Mouse (Mus musculus) forebrain, embryonic 16.5 days (tissue): Measurements from ENCODE around the gene Traf3ip2. TPM values are rescaled to one million over a fixed set of nuclear protein-coding genes. Genes with fewer than 3 reads are reported as not detected.

Experiments
- ATAC-seq: fragments of 200-750 bp; cut with Nextera tagmentation; 2 replicates; pipeline ENCODE4 v1.8.0; 2017; ENCODE audit warnings: mild to moderate bottlenecking, moderate library complexity
- H3K27ac ChIP-seq: fragments of 300-500 bp; sonication (generic); 2 replicates; pipeline ENCODE4 v1.5.1; 2014; ENCODE audit warnings: low read length, control low read depth
- H3K27me3 ChIP-seq: fragments of 300-500 bp; sonication (generic); replicated peaks from 2 replicates; pipeline ENCODE4 v1.6.1; 2014; ENCODE audit warnings: low read length; ENCODE audit not compliant: control insufficient read depth, insufficient read depth
- H3K36me3 ChIP-seq: fragments of 300-500 bp; sonication (generic); 2 replicates; pipeline ENCODE4 v1.6.1; 2014; ENCODE audit not compliant: control insufficient read depth, insufficient read depth
- H3K4me1 ChIP-seq: fragments of 300-500 bp; sonication (generic); replicated peaks from 2 replicates; pipeline ENCODE4 v1.6.1; 2014; ENCODE audit warnings: low read length; ENCODE audit not compliant: control insufficient read depth, insufficient read depth
- H3K4me2 ChIP-seq: fragments of 300-500 bp; sonication (generic); 2 replicates; pipeline ENCODE4 v1.6.1; 2014; ENCODE audit warnings: mild to moderate bottlenecking, low read length, control low read depth
- H3K4me3 ChIP-seq: fragments of 300-500 bp; sonication (generic); replicated peaks from 2 replicates; pipeline ENCODE4 v1.5.1; 2014; ENCODE audit warnings: mild to moderate bottlenecking, low read length, control low read depth
- H3K9ac ChIP-seq: fragments of 300-500 bp; sonication (generic); replicated peaks from 2 replicates; pipeline ENCODE4 v1.6.1; 2014; ENCODE audit warnings: low read depth, low read length, control low read depth
- H3K9me3 ChIP-seq: fragments of 300-500 bp; sonication (generic); 2 replicates; pipeline ENCODE4 v1.6.1; 2016; ENCODE audit warnings: low read length; ENCODE audit not compliant: control insufficient read depth
- WGBS: fragments of 180-500 bp; shearing (Covaris S2); extraction: QIAGEN DNeasy Blood & Tissue Kit; methylation state at CpG from one replicate; pipeline ENCODE4 v1.1.7; 2014; 5-methylcytosine and 5-hydroxymethylcytosine counted together
- polyA plus RNA-seq: library from polyadenylated mRNA; unstranded; fragments of >200 nt; fragmentation: Nextera tagmentation; extraction: Ambion mirVana; gene quantifications from 2 replicates; pipeline ENCODE4 v1.2.1, GENCODE M21; 2015

The Traf3ip2 gene
- polyA plus RNA-seq, 1 experiment from 2014 or later = 6.9 TPM

DNA sequence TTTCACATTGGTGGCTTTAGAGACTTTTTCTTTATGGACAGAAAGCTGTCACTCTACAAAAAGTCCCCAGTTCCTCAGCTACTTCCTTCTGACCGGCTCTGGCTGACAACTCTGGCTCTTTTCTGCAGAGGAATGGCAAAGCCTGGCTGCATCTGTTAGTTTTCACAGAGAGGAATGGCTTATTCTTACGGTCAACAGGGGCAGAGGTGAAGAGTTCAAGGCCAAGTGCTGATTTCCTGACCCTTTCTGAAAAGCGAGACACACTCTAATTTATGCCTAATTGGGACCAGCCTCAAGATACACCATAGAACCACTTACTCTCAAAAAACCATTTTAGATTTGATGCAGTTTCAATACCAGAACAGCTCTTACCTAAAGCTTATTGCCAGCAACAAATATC is 61.4 kb downstream of the Traf3ip2 start:
- no peak overlapping the region for H3K27ac ChIP-seq
- no peak overlapping the region for H3K9ac ChIP-seq
- H3K4me3 ChIP-seq = no peak overlapping the region
- H3K36me3 ChIP-seq = 0 out of 2 replicates have a peak, but pooled peaks cover 3% of the 10 kb centered on the region
- no peak for ATAC-seq
- H3K9me3 ChIP-seq = no peaks in the 10 kb centered on the region
- H3K4me1 ChIP-seq = peaks cover 19% of the 10 kb centered on the region
- 50% methylated on average over 3 of the region's 3 CpGs for WGBS
- H3K4me2 ChIP-seq = no peak overlapping the region
- H3K27me3 ChIP-seq = no peaks in the 10 kb centered on the region

DNA sequence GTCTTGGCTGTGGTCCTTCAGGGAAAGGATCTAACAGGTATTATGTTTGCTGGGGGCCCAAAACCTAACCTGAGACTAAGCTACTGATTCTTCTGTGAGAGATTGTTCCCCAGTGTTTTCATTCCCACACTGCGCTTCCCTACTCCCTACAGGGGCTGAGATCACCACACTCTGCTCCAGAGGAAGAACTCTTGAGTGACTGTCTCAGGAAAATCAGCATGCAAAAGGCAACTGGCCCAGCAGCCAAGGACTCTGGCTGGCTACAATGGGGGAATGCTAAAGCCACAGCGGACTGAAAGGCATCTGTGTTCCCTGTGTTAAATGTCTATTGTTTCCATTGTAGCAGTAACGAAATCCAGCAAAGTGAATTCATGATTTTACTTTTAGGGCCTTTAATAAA is 62.0 kb downstream of the Traf3ip2 start:
- Histone ChIP-seq H3K4me1 (peaks cover 19% of the 10 kb centered on the region), H3K27me3 (no peaks in the 10 kb centered on the region), H3K9ac (no peak overlapping the region), H3K9me3 (no peaks in the 10 kb centered on the region), H3K4me2 (no peak overlapping the region), H3K4me3 (no peak overlapping the region), H3K27ac (0 out of 2 replicates have a peak overlapping the region, but pooled peaks have one; percentile 15), H3K36me3 (0 out of 2 replicates have a peak, but pooled peaks cover 3% of the 10 kb centered on the region)
- WGBS = 12% methylated on average over 3 of the region's 3 CpGs
- ATAC-seq = no peak

DNA sequence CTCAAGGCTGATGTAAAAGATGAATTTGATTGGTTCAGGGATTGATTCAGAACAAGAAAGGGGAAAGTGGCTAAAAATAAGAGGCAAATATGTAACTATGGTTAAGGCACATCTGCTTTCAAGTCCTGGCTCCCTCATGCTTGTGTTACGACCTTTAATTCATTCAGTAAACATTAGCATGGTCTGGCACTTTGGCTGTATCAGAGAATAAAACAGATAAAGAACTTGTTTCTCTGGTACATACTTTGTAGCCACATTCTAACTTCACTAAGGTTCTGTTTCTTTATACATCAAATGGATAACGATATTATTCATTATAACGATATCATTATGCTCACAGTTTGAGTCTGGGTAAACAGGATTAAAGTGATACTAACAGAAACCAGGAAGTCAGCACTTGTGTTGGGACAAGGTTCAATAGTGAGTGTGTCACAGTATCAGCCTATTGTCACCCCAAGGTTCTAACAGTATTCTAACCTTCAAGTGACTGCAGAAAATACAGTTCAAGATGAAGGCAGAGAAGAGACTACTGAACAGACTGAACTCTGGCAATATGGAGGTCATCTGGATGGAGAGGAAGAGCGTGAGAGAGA is 65.6 kb downstream of the Traf3ip2 start:
- H3K27me3 ChIP-seq = no peaks in the 10 kb centered on the region
- ATAC-seq = no peak
- no peak overlapping the region for H3K9ac ChIP-seq
- no peaks in the 10 kb centered on the region for H3K36me3 ChIP-seq
- 77% methylated on average over 4 of the region's 4 CpGs for WGBS
- H3K27ac ChIP-seq = no peak overlapping the region
- peaks cover 7% of the 10 kb centered on the region for H3K4me1 ChIP-seq
- no peak overlapping the region for H3K4me2 ChIP-seq
- no peaks in the 10 kb centered on the region for H3K9me3 ChIP-seq
- H3K4me3 ChIP-seq = no peak overlapping the region

DNA sequence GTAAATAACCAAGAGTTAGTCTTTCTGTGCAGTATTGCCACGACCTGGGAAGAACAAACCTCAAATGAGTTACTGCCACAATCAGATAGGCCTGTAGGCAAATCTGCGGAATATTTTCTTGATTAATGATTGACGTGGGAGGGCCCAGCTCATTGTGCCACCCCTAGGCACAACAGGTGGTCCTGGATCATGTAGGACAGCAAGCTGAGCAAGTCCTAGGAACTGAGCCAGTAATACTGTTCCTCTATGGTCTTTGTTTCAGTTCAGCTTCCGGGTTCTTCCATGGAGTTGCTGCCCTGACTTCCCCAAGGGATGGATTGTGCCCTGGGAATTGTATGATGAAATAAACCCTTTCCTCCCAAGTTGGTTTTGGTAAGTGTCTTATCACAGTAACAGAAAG is 68.3 kb downstream of the Traf3ip2 start:
- ATAC-seq = no peak
- Histone ChIP-seq H3K36me3 (no peaks in the 10 kb centered on the region), H3K27ac (no peak overlapping the region), H3K9ac (no peak overlapping the region), H3K27me3 (no peaks in the 10 kb centered on the region), H3K4me1 (no peaks in the 10 kb centered on the region), H3K4me2 (no peak overlapping the region), H3K9me3 (no peaks in the 10 kb centered on the region), H3K4me3 (no peak overlapping the region)
- 70% methylated on average over 4 of the region's 4 CpGs for WGBS

DNA sequence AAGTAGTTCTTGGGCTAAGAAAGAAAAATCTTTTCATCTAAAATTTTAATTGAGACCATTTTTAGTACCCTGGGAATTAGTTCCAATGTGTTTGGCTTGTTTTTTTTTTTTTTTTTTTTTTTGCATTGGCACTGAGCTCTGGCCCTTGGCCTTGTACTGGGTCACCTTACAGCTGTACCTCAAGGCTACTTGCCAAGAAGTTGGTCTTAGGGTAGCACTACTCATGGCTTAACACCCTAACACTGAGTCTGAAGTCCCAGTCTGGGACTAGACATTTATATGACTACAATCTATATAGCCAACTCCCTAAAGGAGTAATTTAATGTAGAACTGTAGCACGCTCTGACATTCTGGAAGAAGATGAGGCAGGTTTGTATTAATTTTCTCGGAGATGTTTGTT is 69.8 kb downstream of the Traf3ip2 start:
- no peak for ATAC-seq
- Histone ChIP-seq H3K27ac (no peak overlapping the region), H3K36me3 (no peaks in the 10 kb centered on the region), H3K27me3 (no peaks in the 10 kb centered on the region), H3K4me2 (no peak overlapping the region), H3K4me3 (no peak overlapping the region), H3K4me1 (no peaks in the 10 kb centered on the region), H3K9me3 (no peaks in the 10 kb centered on the region), H3K9ac (no peak overlapping the region)
- WGBS = 90% methylated on average over 2 of the region's 2 CpGs

DNA sequence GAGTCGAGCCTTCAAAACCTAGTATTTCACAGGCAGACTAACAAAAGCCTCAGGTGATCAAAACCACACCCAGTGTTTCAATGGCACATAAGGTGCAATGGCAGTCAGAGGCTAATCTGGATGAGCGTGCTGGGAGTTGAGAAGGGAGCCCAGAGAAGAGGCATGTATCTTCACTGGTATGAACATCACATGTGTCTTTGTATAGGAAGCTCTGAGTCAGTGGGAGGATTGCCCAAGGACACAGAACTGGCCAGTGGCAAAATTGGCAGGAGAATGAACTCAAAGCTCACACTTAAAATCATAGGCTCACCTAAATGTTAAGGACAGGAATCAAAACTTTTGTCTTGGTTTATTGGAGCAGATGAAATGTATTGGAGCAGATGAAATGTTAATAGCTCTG is 70.7 kb downstream of the Traf3ip2 start:
- H3K4me2 ChIP-seq = no peak overlapping the region
- no peak overlapping the region for H3K4me3 ChIP-seq
- whole genome bisulfite sequencing = 86% methylated on average over 2 of the region's 2 CpGs
- H3K27ac ChIP-seq = no peak overlapping the region
- H3K9me3 ChIP-seq = no peaks in the 10 kb centered on the region
- ATAC-seq = no peak
- H3K27me3 ChIP-seq = no peaks in the 10 kb centered on the region
- no peaks in the 10 kb centered on the region for H3K4me1 ChIP-seq
- H3K36me3 ChIP-seq = no peaks in the 10 kb centered on the region
- no peak overlapping the region for H3K9ac ChIP-seq

DNA sequence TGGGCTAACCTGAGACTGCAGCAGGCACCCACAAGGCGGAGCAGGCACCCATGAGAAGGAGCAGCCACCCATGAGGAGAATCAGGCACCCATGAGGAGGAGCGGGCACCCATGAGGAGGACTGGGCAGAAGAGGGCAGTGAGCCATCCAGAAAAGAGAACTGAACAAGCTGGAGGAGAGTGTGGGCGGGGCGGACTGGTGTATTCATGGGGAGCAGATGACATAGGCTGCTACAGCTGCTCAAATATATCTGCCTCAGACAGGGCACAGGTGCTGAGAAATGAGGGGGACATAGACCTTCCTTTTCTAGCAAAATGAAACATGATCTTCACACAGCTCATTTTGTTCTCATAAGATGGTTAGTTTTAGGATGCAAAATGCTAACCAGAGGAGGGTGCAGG is 74.1 kb downstream of the Traf3ip2 start:
- no peak for ATAC-seq
- 96% methylated on average over 4 of the region's 4 CpGs for WGBS
- Histone ChIP-seq H3K36me3 (no peaks in the 10 kb centered on the region), H3K4me1 (no peaks in the 10 kb centered on the region), H3K9ac (no peak overlapping the region), H3K4me2 (no peak overlapping the region), H3K4me3 (no peak overlapping the region), H3K27me3 (no peaks in the 10 kb centered on the region), H3K9me3 (no peaks in the 10 kb centered on the region), H3K27ac (no peak overlapping the region)

DNA sequence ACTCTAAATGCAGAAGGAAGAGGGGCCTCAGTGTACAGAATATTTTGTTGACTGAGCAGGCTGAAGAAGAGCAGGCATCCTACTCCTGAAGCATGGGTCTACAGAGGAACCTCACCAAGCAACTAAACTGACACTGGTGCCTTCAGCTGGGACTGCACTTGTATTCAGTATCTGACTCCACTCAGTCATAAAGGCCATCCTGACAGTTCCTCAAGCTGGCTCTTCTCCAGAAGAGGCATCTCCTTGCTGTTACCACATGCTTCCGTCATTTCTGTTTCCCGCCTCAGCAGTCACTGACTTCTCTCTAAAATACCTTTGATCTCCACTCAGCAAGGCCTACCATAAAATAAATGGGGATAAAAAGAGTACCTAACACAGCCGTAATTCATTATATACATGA is 75.1 kb downstream of the Traf3ip2 start:
- no peak for ATAC-seq
- Histone ChIP-seq H3K27me3 (no peaks in the 10 kb centered on the region), H3K36me3 (no peaks in the 10 kb centered on the region), H3K4me1 (no peaks in the 10 kb centered on the region), H3K9ac (no peak overlapping the region), H3K27ac (no peak overlapping the region), H3K9me3 (no peaks in the 10 kb centered on the region), H3K4me3 (no peak overlapping the region), H3K4me2 (no peak overlapping the region)
- 78% methylated on average over 3 of the region's 3 CpGs for WGBS

DNA sequence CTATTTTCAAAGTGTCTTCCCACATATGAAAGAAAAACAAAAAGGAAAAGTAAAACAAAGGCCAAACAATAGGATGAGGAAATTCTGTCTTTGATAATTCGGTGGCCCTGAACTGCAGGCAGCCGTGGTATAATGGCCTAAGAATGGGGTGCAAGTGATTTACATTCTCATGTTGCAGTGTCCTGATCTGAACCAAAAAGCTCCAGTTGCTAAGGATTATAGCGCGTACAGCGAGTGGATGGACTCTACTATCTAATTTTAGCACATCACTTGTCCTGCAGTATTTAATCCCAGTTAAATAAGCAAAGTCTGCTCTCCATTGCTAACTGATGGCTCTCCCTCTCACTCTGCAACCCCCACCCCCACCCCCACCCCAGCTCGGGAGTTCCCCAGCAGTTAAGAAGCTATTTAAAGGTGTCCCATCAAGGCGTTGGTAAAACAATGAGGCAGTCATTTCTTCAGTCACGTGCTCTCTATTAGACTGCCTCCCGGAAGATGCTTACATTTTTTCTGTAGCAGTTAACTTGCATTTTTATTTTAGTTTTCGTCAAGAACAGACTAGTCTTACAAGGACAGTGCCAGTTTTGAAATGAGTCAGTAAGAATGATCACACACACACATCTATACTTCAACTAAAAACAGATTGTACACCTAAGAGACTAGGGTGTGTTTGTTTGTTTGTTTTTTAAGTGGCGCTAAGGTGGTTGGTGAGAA is 78.8 kb downstream of the Traf3ip2 start:
- ATAC-seq = no peak
- no peaks in the 10 kb centered on the region for H3K36me3 ChIP-seq
- no peak overlapping the region for H3K27ac ChIP-seq
- H3K4me2 ChIP-seq = no peak overlapping the region
- no peaks in the 10 kb centered on the region for H3K9me3 ChIP-seq
- no peaks in the 10 kb centered on the region for H3K27me3 ChIP-seq
- no peak overlapping the region for H3K9ac ChIP-seq
- WGBS = 49% methylated on average over 11 of the region's 11 CpGs
- no peaks in the 10 kb centered on the region for H3K4me1 ChIP-seq
- no peak overlapping the region for H3K4me3 ChIP-seq
